Mouse (Mus musculus): Measurements from ENCODE around the gene Actg2.

Actg2 gene

DNA sequence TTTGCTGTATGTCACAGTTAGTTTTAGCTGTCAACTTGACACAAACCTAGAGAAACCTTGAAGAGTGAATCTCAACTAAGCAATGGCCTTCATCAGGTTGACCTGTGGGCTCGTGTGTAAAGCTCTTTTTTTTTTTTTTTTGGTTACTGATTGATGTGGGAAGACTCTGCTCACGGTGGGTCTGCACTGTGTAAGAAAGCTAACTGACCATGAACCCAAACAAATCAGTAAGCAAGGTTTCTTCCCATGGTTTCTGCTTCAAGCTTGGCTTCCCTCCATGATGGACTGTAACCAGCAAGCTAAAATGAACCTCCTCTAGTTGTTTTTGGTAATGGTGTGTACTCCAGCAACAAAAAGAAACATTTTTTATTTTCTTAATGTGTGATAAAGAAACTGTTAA, 56.9 kb downstream of the Actg2 start:
- DNase-seq (ENCODE audit: low spot score in 2 of 2): no peak

DNA sequence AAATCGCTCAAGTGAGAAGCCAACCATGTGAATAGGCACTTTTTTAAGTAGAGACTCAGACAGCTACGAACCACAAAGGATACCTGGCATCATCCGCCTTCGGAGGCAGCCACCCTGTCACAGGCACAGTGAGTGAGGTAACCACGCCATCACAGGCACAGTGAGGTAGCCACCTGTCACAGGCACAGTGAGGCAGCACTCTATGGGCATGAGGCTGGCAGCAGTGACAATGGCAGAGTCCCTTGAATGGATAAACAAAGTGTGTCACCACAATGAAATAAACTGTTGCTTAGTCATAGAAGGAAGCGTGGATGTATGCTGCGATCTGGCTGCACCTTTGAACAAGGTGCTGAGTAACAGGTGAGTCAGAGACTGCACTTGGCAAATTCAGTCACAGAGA, 57.4 kb downstream of the Actg2 start:
- DNase-seq (ENCODE audit: low spot score in 2 of 2): no peak

DNA sequence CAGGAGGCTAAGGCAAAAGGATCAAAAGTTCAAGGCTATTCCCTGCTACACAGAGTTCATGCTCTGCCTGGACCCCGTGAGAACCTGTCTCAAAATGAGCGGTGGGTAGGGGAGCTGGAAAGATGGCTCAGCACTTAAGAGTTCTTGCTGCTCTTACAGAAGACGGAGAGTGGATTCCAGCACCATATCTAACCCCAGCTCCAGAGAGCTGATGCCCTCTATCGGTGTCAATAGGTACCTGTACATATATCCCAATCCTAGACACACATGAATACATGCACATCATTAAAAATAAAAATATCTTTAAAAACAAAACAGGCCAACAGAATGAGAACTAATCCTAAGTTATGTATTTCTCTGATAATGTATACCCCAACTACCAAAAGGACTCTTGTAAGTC, 57.8 kb downstream of the Actg2 start:
- DNase-seq (ENCODE audit: low spot score in 2 of 2): no peak

DNA sequence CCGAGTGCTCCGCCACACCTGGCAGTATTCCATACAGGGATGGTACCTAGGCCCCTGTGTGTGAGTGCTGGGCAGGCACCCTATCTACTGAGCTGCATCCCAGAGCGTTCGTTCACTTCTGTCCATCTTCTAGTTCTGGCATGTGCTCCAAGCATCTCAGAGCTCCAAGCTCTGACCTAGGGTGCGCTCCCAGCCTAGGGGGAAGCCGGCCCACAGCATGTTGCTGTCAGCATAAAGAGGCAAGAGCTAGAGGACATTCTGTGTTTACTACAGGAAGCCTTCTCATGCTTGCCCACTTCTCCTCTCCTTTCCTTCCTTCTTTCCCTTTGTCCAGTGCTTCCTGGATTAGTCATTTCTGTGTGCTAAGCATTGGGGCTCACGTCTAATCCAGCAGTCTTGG, 60.6 kb downstream of the Actg2 start:
- DNase-seq (ENCODE audit: low spot score in 2 of 2): no peak

DNA sequence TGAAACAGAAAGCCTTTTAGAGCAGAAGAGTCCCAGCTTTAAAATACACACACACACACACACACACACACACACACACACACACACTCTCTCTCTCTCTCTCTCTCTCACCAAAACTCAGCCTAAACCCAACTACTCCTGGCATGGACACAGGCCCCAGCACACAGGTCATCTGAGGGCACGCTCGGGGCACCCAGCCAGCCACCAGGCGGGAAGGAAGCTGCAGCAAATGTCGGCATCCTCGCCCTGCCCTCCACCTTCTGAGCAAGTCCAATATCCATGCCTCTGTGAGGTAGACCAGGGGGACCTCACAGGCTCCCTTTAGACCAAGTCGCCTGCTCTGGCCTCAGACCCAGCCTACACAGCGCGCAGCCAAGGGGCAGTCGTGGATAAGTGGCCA, 62.8 kb downstream of the Actg2 start:
- DNase-seq (ENCODE audit: low spot score in 2 of 2): no peak

DNA sequence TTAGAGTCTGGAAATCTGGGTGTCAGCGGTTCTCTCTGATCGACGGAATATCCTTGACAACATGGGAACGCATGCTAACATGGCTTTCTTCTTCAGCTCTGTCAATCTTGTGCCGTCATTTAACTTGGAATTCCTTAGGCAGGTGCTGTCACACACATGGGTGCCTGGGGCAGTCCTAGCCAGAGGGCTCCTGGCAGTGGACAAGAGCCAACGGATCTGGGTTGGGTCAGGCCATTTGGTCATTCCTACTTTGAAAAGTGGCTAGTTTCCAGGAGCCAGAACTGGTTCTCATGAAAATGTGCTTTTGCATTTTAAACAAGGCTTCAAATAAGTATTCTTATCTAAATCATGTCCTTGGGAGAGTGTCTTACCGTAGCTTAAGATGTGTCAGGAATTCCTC, 64.3 kb downstream of the Actg2 start:
- no peak for DNase-seq (ENCODE audit: low spot score in 2 of 2)

DNA sequence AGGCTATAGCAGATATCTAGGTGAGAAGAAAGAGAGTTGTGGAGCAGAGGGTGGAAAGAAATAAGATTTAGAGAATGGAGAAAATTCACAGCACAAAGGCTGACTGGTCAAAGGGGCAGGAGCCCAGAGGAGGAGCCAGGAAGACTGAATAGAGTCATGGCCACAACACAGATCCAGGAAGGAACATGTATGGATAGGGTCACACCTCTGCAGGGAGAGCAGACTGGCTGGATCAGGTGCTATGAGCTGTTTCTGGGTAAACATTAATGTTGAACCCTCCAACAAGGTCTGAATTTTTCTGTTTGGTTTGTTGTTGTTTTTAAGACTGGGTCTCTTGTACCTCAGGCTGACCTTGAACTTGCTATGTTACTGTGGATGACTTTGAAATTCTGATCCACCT, 72.1 kb downstream of the Actg2 start:
- no peak for DNase-seq (ENCODE audit: low spot score in 2 of 2)

Measured in urinary bladder, postnatal 4 days (tissue).